Mouse (Mus musculus) C2C12 (cell line): ENCODE measurements around the gene Myh7.

Experiments used
- CTCF ChIP-seq: IDR thresholded peaks from one replicate; pipeline ENCODE4 v1.5.1; 2011; ENCODE audit not compliant: control insufficient read depth, insufficient read depth, insufficient read length
- MAX ChIP-seq: IDR thresholded peaks from one replicate; pipeline ENCODE4 v1.6.1; 2011; ENCODE audit warnings: mild to moderate bottlenecking, control low read depth
- USF1 ChIP-seq: IDR thresholded peaks from one replicate; pipeline ENCODE4 v1.6.1; 2011; ENCODE audit warnings: low read depth, mild to moderate bottlenecking, control low read depth, moderate library complexity

GRCm38 (mm10) chr14:55027653-55028052, 33.2 kb upstream of the Myh7 start:
- TF ChIP-seq CTCF (no peak), MAX (no peak), USF1 (no peak)
